Mouse (Mus musculus) ES-Bruce4 (cell line): Measurements from ENCODE around the gene Olfr1232. TPM values are rescaled to one million over a fixed set of nuclear protein-coding genes. Genes with fewer than 3 reads are reported as not detected.

Experiments used
- H3K27ac ChIP-seq: 2 replicates; pipeline ENCODE4 v1.5.1; 2012; ENCODE audit warnings: low read length, inconsistent platforms; ENCODE audit not compliant: insufficient read depth
- H3K27me3 ChIP-seq: 2 replicates; pipeline ENCODE4 v1.6.1; 2012; ENCODE audit warnings: mild to moderate bottlenecking, low read length, inconsistent platforms; ENCODE audit not compliant: control insufficient read depth, poor library complexity, insufficient read depth, severe bottlenecking
- H3K36me3 ChIP-seq: 2 replicates; pipeline ENCODE4 v1.6.1; 2012; ENCODE audit warnings: inconsistent platforms, mild to moderate bottlenecking, low read length, moderate library complexity; ENCODE audit not compliant: control insufficient read depth, poor library complexity, insufficient read depth, severe bottlenecking
- H3K4me1 ChIP-seq: one replicate; pipeline ENCODE4 v1.8.1; 2011; ENCODE audit warnings: low read length; ENCODE audit not compliant: control insufficient read depth, insufficient read depth
- H3K4me3 ChIP-seq: 2 replicates; pipeline ENCODE4 v1.5.1; 2011; ENCODE audit warnings: low read depth, mild to moderate bottlenecking, low read length
- H3K9ac ChIP-seq: 2 replicates; pipeline ENCODE4 v1.6.1; 2012; ENCODE audit warnings: low read depth, mild to moderate bottlenecking, inconsistent platforms; ENCODE audit not compliant: poor library complexity, severe bottlenecking
- H3K9me3 ChIP-seq: replicated peaks from 2 replicates; pipeline ENCODE4 v1.6.1; 2012; ENCODE audit warnings: mild to moderate bottlenecking, low read length, inconsistent platforms; ENCODE audit not compliant: control insufficient read depth, poor library complexity, insufficient read depth, severe bottlenecking
- CTCF ChIP-seq: IDR thresholded peaks from one replicate; pipeline ENCODE4 v1.8.1; 2011; ENCODE audit warnings: low read depth, low read length
- EP300 ChIP-seq: IDR thresholded peaks from 2 replicates; pipeline ENCODE4 v1.6.1; 2011; ENCODE audit warnings: low read depth, low read length; ENCODE audit not compliant: insufficient read depth
- POLR2A ChIP-seq: IDR thresholded peaks from one replicate; pipeline ENCODE4 v1.8.1; 2011; ENCODE audit warnings: low read length; ENCODE audit not compliant: insufficient read depth
- polyA plus RNA-seq: library from polyadenylated mRNA; stranded (reverse); fragments of >200 nt; gene quantifications from 2 replicates; pipeline ENCODE4 v1.2.4, GENCODE M21; 2011; ENCODE audit warnings: low read depth; ENCODE audit not compliant: missing spikeins, insufficient read depth, insufficient read length

The Olfr1232 gene
- not detected in 2 replicates for polyA plus RNA-seq

DNA sequence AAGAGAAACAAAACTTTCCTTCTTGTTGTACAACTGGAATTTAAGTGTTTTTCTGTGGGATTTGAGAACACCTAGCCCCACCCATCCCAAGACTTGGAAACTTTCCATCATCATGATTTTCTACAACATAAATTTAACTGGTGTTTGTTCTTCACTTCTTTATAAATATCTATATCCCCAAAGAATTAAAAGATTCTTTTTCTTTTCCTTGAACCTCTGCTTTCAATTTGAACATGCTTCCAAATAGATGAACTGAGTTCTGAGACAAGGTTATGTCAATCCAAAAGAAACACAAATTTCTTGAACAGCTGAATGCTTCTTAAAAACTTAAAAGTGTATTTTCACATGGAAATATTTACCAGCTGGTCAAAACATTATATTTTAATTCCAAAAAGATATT lies at the start of gene Olfr1232:
TSS of gene Olfr1232 (minus strand) at position 101 of the 400 bp plus-strand sequence.
- Histone ChIP-seq H3K9me3 (no peaks in the 10 kb centered on the region), H3K27ac (no peak within 1 kb of the TSS), H3K4me3 (no peak within 1 kb of the TSS), H3K27me3 (no peaks in the 10 kb centered on the region), H3K4me1 (no peaks in the 10 kb centered on the region), H3K36me3 (no peaks in the 10 kb centered on the region), H3K9ac (no peak within 1 kb of the TSS)
- TF ChIP-seq POLR2A: no peak
- TF ChIP-seq CTCF: no peak
- TF ChIP-seq EP300: no peak

DNA sequence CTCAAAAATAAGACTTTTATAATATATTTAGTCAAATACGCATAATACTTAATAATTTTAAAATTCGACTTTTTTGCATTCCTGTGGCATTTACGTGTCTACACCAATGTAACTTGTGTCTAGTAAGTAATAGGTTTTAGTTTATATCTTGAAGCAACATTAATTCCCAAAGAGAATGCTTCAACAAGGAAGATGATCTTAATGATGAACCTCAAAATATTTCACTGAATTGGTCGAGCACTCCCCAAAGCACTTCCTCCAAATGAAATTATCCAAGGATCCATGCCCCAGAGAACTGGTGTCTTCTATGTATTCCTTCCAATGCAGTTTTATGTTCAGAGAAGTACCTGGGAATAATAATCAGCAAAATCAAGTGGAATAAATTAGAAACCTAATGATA lies 35.3 kb upstream of the Olfr1232 start, which contains the start of gene Olfr1234:
TSS of gene Olfr1234 (minus strand) at position 101 of the 400 bp plus-strand sequence.
- H3K27ac ChIP-seq: no peak within 1 kb of the TSS

DNA sequence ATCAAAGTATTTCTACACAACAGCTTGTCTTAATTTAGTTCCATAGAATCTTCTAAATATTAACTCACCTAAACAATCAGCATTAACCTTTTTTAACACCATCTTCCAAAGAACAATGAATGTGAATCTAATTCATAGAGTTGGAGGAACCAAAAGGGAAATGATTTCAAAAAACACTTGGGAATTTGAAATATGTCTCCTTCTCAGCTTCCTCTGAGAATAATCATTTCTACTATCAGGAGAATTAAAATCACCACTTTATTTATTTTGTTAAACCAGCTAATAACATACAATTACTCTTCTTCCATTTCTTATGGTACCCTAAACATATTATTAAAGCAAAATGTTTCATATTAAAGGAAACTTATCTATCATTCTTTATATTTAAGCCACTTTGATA lies 12.8 kb upstream of the Olfr1232 start, which contains the start of gene Olfr1233:
TSS of gene Olfr1233 (minus strand) at position 101 of the 400 bp plus-strand sequence.
- Histone ChIP-seq H3K27me3 (no peaks in the 10 kb centered on the region), H3K4me1 (no peaks in the 10 kb centered on the region), H3K4me3 (no peak within 1 kb of the TSS), H3K9ac (no peak within 1 kb of the TSS), H3K36me3 (no peaks in the 10 kb centered on the region), H3K27ac (no peak within 1 kb of the TSS), H3K9me3 (no peaks in the 10 kb centered on the region)
- TF ChIP-seq POLR2A: no peak
- TF ChIP-seq CTCF: no peak
- no peak for TF ChIP-seq EP300

More for the DNA sequence above, 35.3 kb upstream of the Olfr1232 start, which contains the start of gene Olfr1234:
- Histone ChIP-seq H3K9me3 (no peaks in the 10 kb centered on the region), H3K4me1 (no peaks in the 10 kb centered on the region), H3K4me3 (no peak within 1 kb of the TSS), H3K36me3 (no peaks in the 10 kb centered on the region), H3K27me3 (no peaks in the 10 kb centered on the region), H3K9ac (no peak within 1 kb of the TSS)
- TF ChIP-seq CTCF (no peak), EP300 (no peak), POLR2A (no peak)

DNA sequence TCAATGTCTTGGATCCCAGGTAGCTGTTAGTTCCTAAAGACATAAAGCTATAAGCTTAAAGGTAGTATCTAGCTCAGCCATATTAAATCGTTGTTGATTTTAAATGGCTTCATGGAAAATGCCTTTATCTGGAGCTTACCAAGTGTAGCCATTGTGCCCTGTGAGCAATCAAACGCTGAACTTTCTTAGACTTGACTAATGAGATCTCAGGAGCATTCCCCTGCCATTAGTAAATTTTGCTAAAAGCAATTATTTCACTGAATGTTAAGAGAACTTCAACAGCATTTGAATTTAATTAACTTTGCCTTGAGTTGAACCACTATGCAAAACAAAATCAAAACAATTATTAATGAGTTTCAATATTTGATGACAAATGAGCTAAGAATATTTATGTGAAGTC lies 22.5 kb downstream of the Olfr1232 start, which contains the start of gene Olfr1231:
TSS of gene Olfr1231 (minus strand) at position 101 of the 400 bp plus-strand sequence.
- Histone ChIP-seq H3K9ac (no peak within 1 kb of the TSS), H3K27me3 (no peaks in the 10 kb centered on the region), H3K27ac (no peak within 1 kb of the TSS), H3K4me3 (no peak within 1 kb of the TSS), H3K9me3 (no peaks in the 10 kb centered on the region), H3K36me3 (no peaks in the 10 kb centered on the region), H3K4me1 (no peaks in the 10 kb centered on the region)
- TF ChIP-seq EP300: no peak
- no peak for TF ChIP-seq CTCF
- TF ChIP-seq POLR2A: no peak

DNA sequence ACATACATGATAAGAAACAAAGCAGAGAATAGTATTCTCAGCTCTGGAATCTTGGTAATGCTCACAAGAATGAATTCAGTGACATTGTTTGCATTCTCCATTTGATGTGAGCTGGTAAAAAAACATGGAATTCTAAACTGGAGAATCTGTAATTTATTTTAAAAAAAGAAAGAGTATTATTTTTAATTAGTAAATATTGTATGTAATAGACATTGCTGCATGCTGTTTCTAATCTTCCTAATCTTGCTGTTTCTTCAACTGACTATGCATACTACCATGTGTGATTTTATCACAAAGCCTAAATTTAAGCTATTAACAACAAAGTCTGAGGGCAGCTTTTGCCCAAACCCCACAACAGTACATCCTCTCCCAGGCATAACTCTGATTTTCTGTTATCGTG lies 32.3 kb downstream of the Olfr1232 start, which contains the start of gene Olfr1230:
TSS of gene Olfr1230 (minus strand) at position 101 of the 400 bp plus-strand sequence.
- Histone ChIP-seq H3K27ac (no peak within 1 kb of the TSS), H3K36me3 (no peaks in the 10 kb centered on the region), H3K9ac (no peak within 1 kb of the TSS), H3K27me3 (no peaks in the 10 kb centered on the region), H3K9me3 (no peaks in the 10 kb centered on the region), H3K4me3 (no peak within 1 kb of the TSS), H3K4me1 (no peaks in the 10 kb centered on the region)
- no peak for TF ChIP-seq EP300
- no peak for TF ChIP-seq CTCF

DNA sequence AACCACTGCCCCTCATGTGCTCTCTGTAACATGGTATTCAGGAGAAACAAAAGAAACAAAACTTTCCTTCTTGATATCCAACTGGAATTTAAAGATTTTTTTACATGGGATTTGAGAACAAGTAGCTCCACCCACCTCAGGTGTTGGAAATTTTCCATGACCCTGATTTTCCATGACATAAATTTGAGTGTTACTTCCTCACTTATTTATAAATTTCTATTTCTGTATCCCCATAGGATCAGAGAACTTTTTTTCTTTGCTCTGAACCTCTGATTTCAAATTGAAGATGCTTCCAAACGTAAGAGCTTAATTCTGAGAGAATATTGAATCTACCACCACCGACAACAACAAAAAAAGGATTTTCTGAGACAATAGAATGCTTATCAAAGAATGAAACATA lies 41.6 kb downstream of the Olfr1232 start, which contains the start of gene Olfr1229:
TSS of gene Olfr1229 (minus strand) at position 101 of the 400 bp plus-strand sequence.
- no peak within 1 kb of the TSS for H3K9ac ChIP-seq
- TF ChIP-seq CTCF (no peak), POLR2A (no peak), EP300 (no peak)
- H3K27ac ChIP-seq: no peak within 1 kb of the TSS
- no peaks in the 10 kb centered on the region for H3K9me3 ChIP-seq
- no peaks in the 10 kb centered on the region for H3K27me3 ChIP-seq
- no peaks in the 10 kb centered on the region for H3K36me3 ChIP-seq
- no peak within 1 kb of the TSS for H3K4me3 ChIP-seq
- no peaks in the 10 kb centered on the region for H3K4me1 ChIP-seq

Other genes with a start within 250 kb of the Olfr1232 start
- gene Olfr1219, start 246.2 kb downstream of the Olfr1232 start, polyA plus RNA-seq: not detected in 2 replicates
- not detected in 2 replicates for gene Olfr1220, start 222.8 kb downstream of the Olfr1232 start, polyA plus RNA-seq
- not detected in 2 replicates for gene Olfr1221, start 212.4 kb downstream of the Olfr1232 start, polyA plus RNA-seq
- gene Olfr1222, start 196.6 kb downstream of the Olfr1232 start, polyA plus RNA-seq: not detected in 2 replicates
- not detected in 2 replicates for gene Olfr1223, start 178.1 kb downstream of the Olfr1232 start, polyA plus RNA-seq
- not detected in 2 replicates for gene Olfr1224-ps1, start 165.6 kb downstream of the Olfr1232 start, polyA plus RNA-seq
- gene Olfr1225, start 155.0 kb downstream of the Olfr1232 start, polyA plus RNA-seq: not detected in 2 replicates
- not detected in 2 replicates for gene Olfr1226, start 129.6 kb downstream of the Olfr1232 start, polyA plus RNA-seq
- not detected in 2 replicates for gene Olfr1228, start 75.6 kb downstream of the Olfr1232 start, polyA plus RNA-seq
- not detected in 2 replicates for gene Olfr1229, start 41.7 kb downstream of the Olfr1232 start, polyA plus RNA-seq
- not detected in 2 replicates for gene Olfr1230, start 32.4 kb downstream of the Olfr1232 start, polyA plus RNA-seq
- not detected in 2 replicates for gene Olfr1231, start 22.6 kb downstream of the Olfr1232 start, polyA plus RNA-seq
- not detected in 2 replicates for gene Olfr1233, start 12.7 kb upstream of the Olfr1232 start, polyA plus RNA-seq
- gene Olfr1234, start 35.2 kb upstream of the Olfr1232 start, polyA plus RNA-seq: not detected in 2 replicates
- gene Olfr1238, start 80.0 kb upstream of the Olfr1232 start, polyA plus RNA-seq: not detected in 2 replicates
- not detected in 2 replicates for gene Olfr1239, start 90.7 kb upstream of the Olfr1232 start, polyA plus RNA-seq
- not detected in 2 replicates for gene Olfr1240, start 113.3 kb upstream of the Olfr1232 start, polyA plus RNA-seq
- not detected in 2 replicates for gene Olfr1241, start 157.5 kb upstream of the Olfr1232 start, polyA plus RNA-seq
- gene Olfr1242, start 168.7 kb upstream of the Olfr1232 start, polyA plus RNA-seq: not detected in 2 replicates
- not detected in 2 replicates for gene Olfr1243, start 201.8 kb upstream of the Olfr1232 start, polyA plus RNA-seq
- gene Olfr1245, start 248.8 kb upstream of the Olfr1232 start, polyA plus RNA-seq: not detected in 2 replicates